Mouse (Mus musculus): ENCODE results near the gene Gm42906.

DNA sequence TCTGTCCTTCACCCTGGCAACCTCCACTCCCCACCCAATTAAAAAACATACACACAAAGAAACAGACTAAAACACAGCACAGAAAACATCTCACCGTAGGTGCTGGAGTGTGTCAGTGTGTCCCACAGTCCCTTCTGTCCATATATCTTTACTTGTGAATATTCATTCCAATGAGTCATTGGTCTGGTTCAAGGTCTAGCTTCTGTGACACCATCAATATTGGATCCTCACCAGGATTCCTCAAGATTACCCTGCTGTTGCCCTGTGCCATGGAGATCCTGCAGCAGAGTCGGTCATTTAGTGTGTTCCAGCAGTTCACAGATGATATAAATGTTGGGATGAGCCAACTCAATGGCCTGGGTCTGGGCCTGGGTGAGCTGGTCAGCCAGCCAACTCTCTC, 152.0 kb downstream of the Gm42906 start:
- TF ChIP-seq CTCF (IDR thresholded peaks at IDR 0.05; ENCODE audit: low read depth) (no peak), EP300 (IDR thresholded peaks at IDR 0.05; ENCODE audit: low read depth) (no peak)

Data from liver, postnatal 0 days (tissue).